Comparison of ENCODE assay signal across 8 mouse cellular contexts in genomic region chr10:41684548-41684996, GRCm38 (mm10). TPM values are rescaled to one million over a fixed set of nuclear protein-coding genes. Genes with fewer than 3 reads are reported as not detected.
A peak's percentile ranks its signal among the peaks of the same experiment; 100 is the strongest.
DNase-seq lines count a peak whose midpoint lies in the region; ATAC-seq and TF ChIP-seq lines count a peak whose summit lies in the region.

No protein-coding gene starts in this region.

- H3K27me3 ChIP-seq in forebrain, embryonic 12.5 days = peaks cover 17% of the 10 kb centered on the region
- H3K27me3 ChIP-seq in forebrain, embryonic 11.5 days (ENCODE audit: control insufficient read depth, insufficient read depth, low read length) = peaks cover 3% of the 10 kb centered on the region
- 0 out of 2 replicates have a peak, but pooled peaks cover 2% of the 10 kb centered on the region for H3K27me3 ChIP-seq in hindbrain, embryonic 16.5 days (replicated peaks; ENCODE audit: control insufficient read depth, insufficient read depth, low read length)
- peaks cover 15% of the 10 kb centered on the region; the same call in 1 of the 2 replicates for H3K27me3 ChIP-seq in liver, embryonic 13.5 days
- no peaks in the 10 kb centered on the region for H3K27me3 ChIP-seq in neural tube, embryonic 14.5 days (ENCODE audit: control insufficient read depth, insufficient read depth, low read length)

- H3K4me1 ChIP-seq in forebrain, embryonic 12.5 days = peaks cover 6% of the 10 kb centered on the region
- H3K4me1 ChIP-seq in forebrain, embryonic 11.5 days (replicated peaks; ENCODE audit: control insufficient read depth, insufficient read depth, low read length) = no peaks in the 10 kb centered on the region
- no peaks in the 10 kb centered on the region for H3K4me1 ChIP-seq in bone marrow macrophage, adult 2 months (ENCODE audit: control insufficient read depth, insufficient read depth, low read length)
- 0 out of 2 replicates have a peak, but pooled peaks cover 2% of the 10 kb centered on the region for H3K4me1 ChIP-seq in hindbrain, embryonic 16.5 days (ENCODE audit: control insufficient read depth, insufficient read depth, low read depth, low read length)
- H3K4me1 ChIP-seq in liver, embryonic 13.5 days (replicated peaks) = no peaks in the 10 kb centered on the region
- H3K4me1 ChIP-seq in neural tube, embryonic 14.5 days (ENCODE audit: control insufficient read depth, insufficient read depth, low read length) = no peaks in the 10 kb centered on the region

- H3K4me2 ChIP-seq in forebrain, embryonic 12.5 days = peak overlapping the region; percentile 31
- no peak overlapping the region for H3K4me2 ChIP-seq in forebrain, embryonic 11.5 days (ENCODE audit: low read depth, low read length, severe bottlenecking)
- peak overlapping the region; percentile 41 for H3K4me2 ChIP-seq in hindbrain, embryonic 16.5 days (ENCODE audit: low read length)
- peak overlapping the region; percentile 40 for H3K4me2 ChIP-seq in liver, embryonic 13.5 days
- H3K4me2 ChIP-seq in neural tube, embryonic 14.5 days (ENCODE audit: low read depth, low read length) = peak overlapping the region; percentile 20; the same call in 1 of the 2 replicates

- ATAC-seq in forebrain, embryonic 12.5 days (ENCODE audit: low FRiP score) = no peak
- no peak for ATAC-seq in forebrain, embryonic 11.5 days (replicated peaks; ENCODE audit: low FRiP score)
- ATAC-seq in hindbrain, embryonic 16.5 days = no peak
- no peak for ATAC-seq in liver, embryonic 13.5 days (ENCODE audit: low read depth)
- no peak for ATAC-seq in neural tube, embryonic 14.5 days (ENCODE audit: low read depth)

- no peak for DNase-seq in forebrain, embryonic 11.5 days (ENCODE audit: low spot score)
- no peak for DNase-seq in liver, embryonic 13.5 days
- no peak for DNase-seq in c-Kit-positive CD71-positive TER-119-positive erythroid progenitor cells, embryonic 14.5 days (ENCODE audit: low spot score)
- no peak for DNase-seq in spleen, postnatal 36 days (ENCODE audit: low spot score in 2 of 2)

- H3K9me3 ChIP-seq in forebrain, embryonic 12.5 days = no peaks in the 10 kb centered on the region
- H3K9me3 ChIP-seq in forebrain, embryonic 11.5 days (ENCODE audit: control insufficient read depth, low read length) = no peaks in the 10 kb centered on the region
- H3K9me3 ChIP-seq in hindbrain, embryonic 16.5 days (ENCODE audit: control insufficient read depth, low read length) = no peaks in the 10 kb centered on the region
- H3K9me3 ChIP-seq in liver, embryonic 13.5 days (replicated peaks) = no peaks in the 10 kb centered on the region
- no peaks in the 10 kb centered on the region for H3K9me3 ChIP-seq in neural tube, embryonic 14.5 days (ENCODE audit: control insufficient read depth, low read length)

- 7% methylated on average over 21 of the region's 21 CpGs for WGBS in forebrain, embryonic 12.5 days
- WGBS in forebrain, embryonic 11.5 days = 5% methylated on average over 21 of the region's 21 CpGs
- WGBS in hindbrain, embryonic 16.5 days = 7% methylated on average over 21 of the region's 21 CpGs
- 4% methylated on average over 21 of the region's 21 CpGs for WGBS in liver, embryonic 13.5 days (ENCODE audit: insufficient replicate concordance)
- WGBS in neural tube, embryonic 14.5 days = 4% methylated on average over 21 of the region's 21 CpGs

- no peak for TF ChIP-seq POLR2A in bone marrow macrophage, adult 2 months (IDR thresholded peaks at IDR 0.05; ENCODE audit: borderline replicate concordance, low read depth, low read length)

- H3K27ac ChIP-seq in forebrain, embryonic 12.5 days = no peak overlapping the region
- no peak overlapping the region for H3K27ac ChIP-seq in forebrain, embryonic 11.5 days (ENCODE audit: low read depth, low read length)
- H3K27ac ChIP-seq in bone marrow macrophage, adult 2 months (ENCODE audit: insufficient read depth, low read depth, low read length) = no peak overlapping the region
- no peak overlapping the region for H3K27ac ChIP-seq in hindbrain, embryonic 16.5 days (ENCODE audit: low read depth, low read length)
- H3K27ac ChIP-seq in liver, embryonic 13.5 days = no peak overlapping the region
- H3K27ac ChIP-seq in neural tube, embryonic 14.5 days (ENCODE audit: low read depth, low read length) = no peak overlapping the region

- H3K9ac ChIP-seq in forebrain, embryonic 12.5 days = 0 out of 2 replicates have a peak overlapping the region, but pooled peaks have one; percentile 5
- no peak overlapping the region for H3K9ac ChIP-seq in forebrain, embryonic 11.5 days (ENCODE audit: low read length)
- no peak overlapping the region for H3K9ac ChIP-seq in hindbrain, embryonic 16.5 days (ENCODE audit: low read depth, low read length)
- H3K9ac ChIP-seq in liver, embryonic 13.5 days = no peak overlapping the region
- H3K9ac ChIP-seq in neural tube, embryonic 14.5 days (replicated peaks; ENCODE audit: low read depth, low read length) = no peak overlapping the region

- TF ChIP-seq CTCF in bone marrow macrophage, adult 2 months (IDR thresholded peaks at IDR 0.05; ENCODE audit: low read depth, low read length) = no peak

- no peak overlapping the region for H3K4me3 ChIP-seq in forebrain, embryonic 12.5 days (replicated peaks)
- H3K4me3 ChIP-seq in forebrain, embryonic 11.5 days (ENCODE audit: low read depth, low read length) = no peak overlapping the region
- peak overlapping the region; percentile 21; the same call in 1 of the 2 replicates for H3K4me3 ChIP-seq in bone marrow macrophage, adult 2 months (ENCODE audit: insufficient read depth, low read length)
- no peak overlapping the region for H3K4me3 ChIP-seq in hindbrain, embryonic 16.5 days (ENCODE audit: low read length)
- no peak overlapping the region for H3K4me3 ChIP-seq in liver, embryonic 13.5 days (replicated peaks)
- H3K4me3 ChIP-seq in neural tube, embryonic 14.5 days (ENCODE audit: low read depth, low read length) = no peak overlapping the region; the same call in 1 of the 2 replicates

- H3K36me3 ChIP-seq in forebrain, embryonic 12.5 days (replicated peaks) = no peaks in the 10 kb centered on the region
- H3K36me3 ChIP-seq in forebrain, embryonic 11.5 days (ENCODE audit: control insufficient read depth, insufficient read depth, low read length) = no peaks in the 10 kb centered on the region
- no peaks in the 10 kb centered on the region for H3K36me3 ChIP-seq in hindbrain, embryonic 16.5 days (ENCODE audit: control insufficient read depth, insufficient read depth, low read length)
- no peaks in the 10 kb centered on the region for H3K36me3 ChIP-seq in liver, embryonic 13.5 days
- no peaks in the 10 kb centered on the region for H3K36me3 ChIP-seq in neural tube, embryonic 14.5 days (ENCODE audit: control insufficient read depth, insufficient read depth, low read length)

RNA-seq across cellular contexts. Expression of gene Ccdc162, which starts 31.9 kb away (rescaled TPM):
- polyA plus RNA-seq in forebrain, embryonic 12.5 days (2016; fragmentation: Nextera tagmentation; extraction: Ambion mirVana) = 0.31 and 0.88 TPM in 2 replicates
- 0.15 and 0.80 TPM in 2 replicates for polyA plus RNA-seq in forebrain, embryonic 11.5 days (2014; fragmentation: Nextera tagmentation; extraction: Ambion mirVana)
- polyA plus RNA-seq in bone marrow macrophage, adult 2 months (2012; ENCODE audit: insufficient read depth, insufficient read length, missing spikeins) = not detected in 2 replicates
- 1.4 and 1.9 TPM in 2 replicates for polyA plus RNA-seq in hindbrain, embryonic 16.5 days (2015; fragmentation: Nextera tagmentation; extraction: Ambion mirVana)
- polyA plus RNA-seq in liver, embryonic 13.5 days (2015; fragmentation: Nextera tagmentation; extraction: Ambion mirVana) = 0.09 TPM in 1 of 2 replicates, not detected in the other
- 1.4 and 2.6 TPM in 2 replicates for polyA plus RNA-seq in neural tube, embryonic 14.5 days (2014; fragmentation: Nextera tagmentation; extraction: Ambion mirVana)
